Mouse (Mus musculus): Measurements from ENCODE around the gene Gm5800.
"Not testable (repeated sequence)": the region's sequence is repeated elsewhere in the genome, so short reads cannot be mapped to it uniquely, and the experiment has no call there.

The Gm5800 gene

DNA sequence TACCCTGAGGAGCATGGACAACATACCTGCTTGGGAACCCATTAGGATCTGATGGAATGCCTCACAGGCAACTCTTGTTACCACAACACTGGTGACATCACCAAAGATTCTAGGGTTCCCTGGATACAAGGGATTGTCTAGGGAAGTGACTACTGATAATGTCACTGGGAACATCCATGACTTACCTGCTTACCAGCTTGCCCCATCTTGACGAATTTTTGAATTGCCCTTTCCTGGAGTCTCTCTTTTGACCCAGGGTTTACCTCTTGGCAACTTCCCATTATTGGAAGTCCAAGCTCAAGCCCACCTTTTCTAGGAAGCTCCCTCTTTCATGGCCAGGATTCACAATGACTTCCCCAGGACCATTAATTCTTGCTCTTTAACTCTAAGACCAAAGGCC, at the start of gene Gm5800:
TSS of gene Gm5800 (minus strand) at position 101 of the 400 bp plus-strand sequence.
- no peak for DNase-seq

DNA sequence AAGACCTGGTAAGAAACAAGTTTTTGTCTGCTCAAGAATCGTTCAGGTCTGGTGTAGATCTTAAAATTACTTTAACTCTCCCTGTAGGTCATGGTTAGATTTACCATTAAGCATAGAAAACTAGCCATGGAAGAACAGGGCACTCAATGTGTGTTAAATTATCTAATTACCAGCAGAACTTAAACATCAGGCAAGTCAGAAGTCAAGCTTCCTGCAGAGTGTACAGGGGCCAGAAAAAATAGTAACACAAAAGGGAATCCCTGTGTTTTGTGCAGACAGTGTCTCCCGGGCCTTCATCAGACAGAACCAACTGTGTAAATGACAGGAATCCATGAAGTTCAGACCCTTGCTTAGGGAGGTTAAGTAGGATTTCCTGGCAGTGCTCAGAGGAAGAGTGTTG, 39.0 kb upstream of the Gm5800 start:
- DNase-seq = no peak

DNA sequence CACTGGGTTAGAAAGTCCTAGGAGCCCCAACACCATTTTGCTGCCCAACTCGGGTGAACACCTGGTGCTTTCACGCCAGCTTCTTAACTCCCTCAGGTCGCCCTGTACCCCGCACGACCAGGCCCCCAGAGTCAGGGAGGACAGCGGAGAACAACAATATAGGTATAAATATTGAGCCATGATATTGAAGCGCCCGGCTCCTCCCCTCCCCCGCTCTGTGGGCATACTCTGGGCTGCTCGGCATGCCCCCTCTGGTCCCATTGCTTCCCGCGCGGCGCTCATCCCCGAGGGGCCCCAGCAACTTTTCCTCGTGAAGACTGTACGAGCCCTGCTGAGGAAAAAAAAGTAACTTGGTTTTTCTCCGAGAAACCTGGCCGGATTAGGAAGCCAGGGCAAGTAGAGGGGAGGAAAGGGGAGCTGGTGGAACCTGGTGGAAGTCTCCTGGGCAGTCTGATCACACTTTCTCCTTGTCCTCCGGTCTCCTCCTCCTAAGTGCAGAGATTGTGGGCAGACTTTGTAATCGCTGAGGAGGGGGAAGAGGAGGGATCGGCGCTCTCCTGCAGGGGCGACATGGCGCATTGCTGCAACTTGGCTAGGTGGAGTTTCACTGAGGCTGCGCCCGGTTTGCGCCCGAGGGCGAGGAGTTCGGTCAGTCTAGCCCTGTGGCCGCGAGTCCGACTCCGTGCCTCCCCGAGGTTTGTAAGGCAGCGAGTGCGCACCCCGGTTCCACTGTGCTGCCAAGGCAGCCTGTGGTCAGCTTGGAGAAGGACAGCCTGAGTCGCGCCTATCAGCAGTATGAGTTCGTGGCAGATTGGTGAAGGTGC, 23.6 kb upstream of the Gm5800 start:
- DNase-seq = no peak

DNA sequence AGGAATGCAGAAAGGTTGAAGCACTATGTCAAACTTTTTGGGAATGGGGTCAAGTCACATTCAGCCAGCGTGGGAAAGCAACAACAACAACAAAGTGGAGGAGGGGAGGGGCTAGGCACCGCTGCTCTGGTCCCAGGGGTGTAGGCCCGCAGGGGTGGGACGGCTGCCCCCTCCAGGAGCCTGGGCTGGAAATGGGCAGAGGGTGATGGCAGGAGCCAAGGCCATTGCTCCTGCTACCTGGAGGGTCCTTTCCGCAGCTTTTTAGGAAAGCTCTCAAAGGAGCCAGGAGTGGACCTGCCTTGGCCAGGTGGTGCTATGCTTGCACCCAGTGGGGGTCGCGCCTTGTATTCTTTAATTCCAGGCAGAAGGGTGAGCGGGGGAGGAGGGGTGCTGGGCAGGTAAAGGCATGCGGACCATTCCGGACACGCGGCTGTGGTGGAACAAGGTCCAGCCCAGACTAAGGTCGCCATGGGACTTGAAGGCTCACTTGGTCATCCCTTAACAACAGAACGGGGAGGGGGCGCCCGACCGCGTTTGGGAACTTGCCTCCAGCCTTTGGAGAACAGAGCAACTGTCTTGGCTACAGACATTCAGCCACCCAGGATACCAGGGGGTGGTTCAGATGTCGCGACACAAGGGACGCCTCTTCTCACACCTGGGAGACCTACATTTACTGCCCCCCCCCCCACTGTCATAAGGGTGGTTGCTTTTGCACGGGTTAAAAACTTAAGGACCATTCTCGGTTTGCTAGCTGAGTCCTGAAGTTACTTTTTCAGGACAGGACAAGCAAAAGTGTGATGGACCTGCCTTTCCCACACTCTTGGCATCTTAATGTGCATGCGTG, 22.4 kb upstream of the Gm5800 start:
- no peak for DNase-seq

DNA sequence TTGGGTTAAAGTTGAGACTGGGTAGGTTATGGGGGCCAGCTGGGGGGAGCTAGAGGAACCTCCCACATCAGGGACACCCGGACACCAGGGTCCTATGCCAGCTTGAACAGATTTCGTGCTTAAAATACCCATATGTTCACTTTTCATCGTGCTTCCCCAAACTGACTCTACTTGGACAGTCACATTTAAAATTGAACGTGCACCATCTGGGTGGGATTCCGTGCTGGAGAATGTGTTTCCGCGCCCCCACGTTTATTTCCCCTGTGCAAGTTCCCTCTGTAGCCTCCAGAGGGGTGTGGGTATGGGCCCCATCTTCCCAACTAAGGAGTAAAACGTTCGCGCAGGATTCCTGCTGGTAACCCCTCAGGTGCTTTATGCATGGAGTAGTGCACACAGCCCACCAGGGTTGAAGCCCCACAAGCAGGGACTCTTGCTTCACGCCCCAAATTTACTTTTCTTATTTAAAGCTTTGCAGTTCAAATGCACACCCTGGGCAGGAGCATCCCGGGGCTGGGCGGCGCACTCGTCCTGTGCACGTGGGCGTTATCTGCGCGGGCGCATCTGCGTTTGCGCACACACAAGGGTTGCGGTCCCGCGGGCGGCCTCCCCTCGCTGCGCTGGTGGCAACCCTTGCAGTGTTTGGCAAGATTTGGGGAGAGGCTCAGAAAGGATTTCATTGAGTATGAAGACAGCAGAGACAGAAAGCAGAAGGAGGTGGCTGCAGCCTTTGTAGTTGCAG, 21.6 kb upstream of the Gm5800 start:
- DNase-seq = no peak

DNA sequence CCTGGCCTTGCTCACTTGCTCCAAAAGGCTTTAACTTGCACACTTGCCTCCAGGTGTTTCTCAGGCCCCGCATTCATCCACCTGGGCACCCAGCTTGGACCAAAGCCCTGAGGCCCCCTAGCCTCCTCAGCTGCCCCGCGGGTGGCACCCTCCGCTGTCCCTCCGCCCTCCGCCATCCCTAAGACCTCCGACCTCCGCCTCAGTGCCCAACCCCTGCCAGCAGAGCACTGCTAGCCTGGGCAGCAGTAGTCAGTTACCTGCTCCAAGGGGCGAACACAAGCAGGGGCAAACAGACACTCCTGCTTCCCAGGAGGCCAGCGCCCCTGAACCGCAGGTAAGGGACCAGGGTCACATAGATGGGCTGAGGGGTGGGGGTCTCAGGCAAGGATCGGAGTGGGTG, 21.0 kb upstream of the Gm5800 start:
- DNase-seq = no peak

DNA sequence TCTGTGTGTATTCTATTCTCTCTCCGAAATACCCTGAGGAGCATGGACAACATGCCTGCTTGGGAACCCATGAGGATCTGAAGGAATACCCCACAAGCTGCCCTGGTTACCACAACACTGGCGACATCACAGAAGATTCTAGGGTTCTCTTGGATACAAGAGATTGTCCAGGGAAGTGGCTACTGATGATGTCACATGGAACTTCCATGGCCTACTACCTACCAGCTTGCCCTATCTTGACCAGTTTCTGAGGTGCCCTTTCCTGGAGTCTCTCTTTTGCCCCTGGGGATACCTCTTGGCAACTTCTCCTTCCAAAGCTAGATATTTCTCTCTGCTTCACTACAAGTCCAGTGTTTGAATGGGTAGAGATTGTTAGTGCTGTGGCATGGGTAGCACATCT, 21.6 kb downstream of the Gm5800 start, which contains the start of gene Gm17079:
TSS of gene Gm17079 (minus strand) at position 101 of the 400 bp plus-strand sequence.
- not testable (repeated sequence) for DNase-seq

DNA sequence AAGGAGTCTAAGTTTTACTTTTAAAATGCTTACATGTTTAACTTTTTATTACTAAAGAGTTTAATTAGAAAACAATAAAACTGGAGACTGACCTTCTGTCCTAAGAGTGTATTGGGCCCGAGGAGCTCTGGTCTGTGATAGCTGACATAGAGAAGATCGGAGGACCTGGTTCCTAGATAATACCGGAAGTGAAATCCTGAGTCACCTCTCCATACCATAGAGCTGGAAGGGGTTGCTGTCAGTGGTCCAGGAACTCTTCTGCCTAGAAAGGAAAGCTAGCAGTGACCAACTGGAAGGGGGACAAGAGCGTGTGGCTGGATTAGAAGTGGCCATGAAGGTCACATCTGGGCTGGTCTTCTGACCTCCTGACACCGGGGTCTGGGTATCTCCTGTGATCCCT, 39.7 kb downstream of the Gm5800 start:
- no peak for DNase-seq

Measured in lung, postnatal 10 days (tissue).